Comparison of ENCODE assay signal across 1 mouse cellular context in genomic region chr7:133636738-133637352, GRCm38 (mm10).
TF ChIP-seq lines count a peak whose summit lies in the region.

No protein-coding gene starts in this region.

TF ChIP-seq in MEL, 35 proteins besides CTCF, POLR2A, EP300 and RAD21 (continued from another document):
- no peak for TF ChIP-seq TAL1 (IDR thresholded peaks at IDR 0.05; ENCODE audit: low read length)
- TF ChIP-seq SMC3 (IDR thresholded peaks at IDR 0.05; ENCODE audit: low read depth, low read length) = peak; percentile 57
- no peak for TF ChIP-seq ETS1 (IDR thresholded peaks at IDR 0.05; ENCODE audit: low read depth, low read length)
- no peak for TF ChIP-seq MAFK (IDR thresholded peaks at IDR 0.05; ENCODE audit: borderline replicate concordance, low read depth, low read length)
- peak; percentile 50; the same call in 1 of the 2 replicates for TF ChIP-seq HCFC1 (IDR thresholded peaks at IDR 0.05; ENCODE audit: low read depth, low read length)
- no peak for TF ChIP-seq GABPA (IDR thresholded peaks at IDR 0.05; ENCODE audit: low read depth, low read length)
- TF ChIP-seq ZC3H11A (IDR thresholded peaks at IDR 0.05; ENCODE audit: low read depth, low read length) = peak; percentile 64
- no peak for TF ChIP-seq RCOR1 (IDR thresholded peaks at IDR 0.05; ENCODE audit: low read depth, low read length)
- TF ChIP-seq KAT2A (conservative IDR thresholded peaks at IDR 0.05; ENCODE audit: low read depth, low read length) = no peak
- no peak for TF ChIP-seq POLR2AphosphoS5 (IDR thresholded peaks at IDR 0.05; ENCODE audit: borderline replicate concordance, low read depth, low read length)
- TF ChIP-seq CHD1 (IDR thresholded peaks at IDR 0.05; ENCODE audit: low read depth, low read length) = 0 out of 2 replicates have a peak, but pooled peaks have one; percentile 68
